In genomic region chr15:79224685-79225084, GRCm38 (mm10) we compare ENCODE assay signal across 8 mouse cellular contexts. TPM values are rescaled to one million over a fixed set of nuclear protein-coding genes. Genes with fewer than 3 reads are reported as not detected.
DNase-seq lines count a peak whose midpoint lies in the region; ATAC-seq and TF ChIP-seq lines count a peak whose summit lies in the region.

No protein-coding gene starts in this region.

- TF ChIP-seq CTCF in gastrocnemius, adult 2 months (IDR thresholded peaks at IDR 0.05) = peak; percentile 94

- H3K9me3 ChIP-seq in intestine, embryonic 14.5 days (ENCODE audit: control insufficient read depth, low read length) = no peaks in the 10 kb centered on the region

- peak overlapping the region; percentile 84 for H3K27ac ChIP-seq in gastrocnemius, adult 2 months
- H3K27ac ChIP-seq in intestine, embryonic 14.5 days (ENCODE audit: low read depth) = no peak overlapping the region

- no peaks in the 10 kb centered on the region for H3K36me3 ChIP-seq in intestine, embryonic 14.5 days (ENCODE audit: control insufficient read depth, insufficient read depth, low read length)

- no peak overlapping the region for H3K4me2 ChIP-seq in intestine, embryonic 14.5 days (ENCODE audit: low read length)

- H3K4me3 ChIP-seq in gastrocnemius, adult 2 months = peak overlapping the region; percentile 65
- H3K4me3 ChIP-seq in intestine, embryonic 14.5 days (ENCODE audit: low read depth, low read length) = no peak overlapping the region

- no peak overlapping the region for H3K9ac ChIP-seq in intestine, embryonic 14.5 days (ENCODE audit: low read length)

- 13% methylated on average over 5 of the region's 5 CpGs for WGBS in intestine, embryonic 14.5 days

- H3K4me1 ChIP-seq in intestine, embryonic 14.5 days (replicated peaks; ENCODE audit: control insufficient read depth, insufficient read depth, low read length) = peaks cover 2% of the 10 kb centered on the region

- intact Hi-C loops in gastrocnemius, adult 2 months (cut with DNase I) = no loop called here
- intact Hi-C loops in left cerebral cortex, postnatal 10 days (cut with DNase I) = no loop called here

- H3K27me3 ChIP-seq in intestine, embryonic 14.5 days (replicated peaks; ENCODE audit: control insufficient read depth, insufficient read depth, low read length) = no peaks in the 10 kb centered on the region

- peak; percentile 50 for ATAC-seq in intestine, embryonic 14.5 days (replicated peaks; ENCODE audit: low FRiP score, low TSS enrichment, low read depth)
- peak; percentile 83 for ATAC-seq in megakaryocyte-erythroid progenitor cell, adult 5-6 weeks (replicated peaks; ENCODE audit: low FRiP score, low TSS enrichment, poor library complexity, severe bottlenecking)

- DNase-seq in T-cell, adult 2 months (ENCODE audit: low spot score) = peak; percentile 74
- peak; percentile 84 to 91 for DNase-seq in cerebellum, postnatal 36 days
- DNase-seq in gastrocnemius, adult 2 months = peak; percentile 86
- DNase-seq in intestine, embryonic 14.5 days (ENCODE audit: low spot score) = peak; percentile 95
- peak; percentile 79 to 81 for DNase-seq in left cerebral cortex, postnatal 10 days (ENCODE audit: extremely low spot score in 1 of 2, low spot score in 2 of 2)
- peak; percentile 66 for DNase-seq in right cerebral cortex, postnatal 25 days
- DNase-seq in urinary bladder, postnatal 36 days (ENCODE audit: low spot score in 2 of 2) = peak; percentile 82 to 83

RNA-seq across cellular contexts. Expression of gene Pick1, which starts 4.3 kb away (rescaled TPM):
- total RNA-seq in gastrocnemius, adult 2 months (2021) = 10 to 100 TPM; 33.6 to 35.0 TPM
- polyA plus RNA-seq in intestine, embryonic 14.5 days (2014; fragmentation: Nextera tagmentation; extraction: Ambion mirVana) = 28.3 and 30.1 TPM in 2 replicates
- total RNA-seq in left cerebral cortex, postnatal 10 days (2021) = 10 to 100 TPM; 53.9 to 59.1 TPM
- 15.8 and 20.9 TPM in 2 replicates for total RNA-seq in megakaryocyte-erythroid progenitor cell, adult 5-6 weeks (2014; fragmentation: Nextera tagmentation)
- total RNA-seq in megakaryocyte-erythroid progenitor cell, adult 5-6 weeks (2017) = 8.9 and 11.4 TPM in 2 replicates

RNA-seq across cellular contexts. Expression of gene Gm49486, which starts 4.5 kb away (rescaled TPM):
- 1 to 10 TPM in 1 of 2 experiments, under 1 TPM in 1; 0.10 to 1.0 TPM for total RNA-seq in gastrocnemius, adult 2 months (2021)
- polyA plus RNA-seq in intestine, embryonic 14.5 days (2014; fragmentation: Nextera tagmentation; extraction: Ambion mirVana) = 0.30 and 0.58 TPM in 2 replicates
- total RNA-seq in left cerebral cortex, postnatal 10 days (2021) = 1 to 10 TPM; 1.3 to 1.8 TPM
- total RNA-seq in megakaryocyte-erythroid progenitor cell, adult 5-6 weeks (2014; fragmentation: Nextera tagmentation) = not detected in 2 replicates
- 0.08 TPM in 1 of 2 replicates, not detected in the other for total RNA-seq in megakaryocyte-erythroid progenitor cell, adult 5-6 weeks (2017)

RNA-seq across cellular contexts. Expression of gene Slc16a8, which starts 29.9 kb away (rescaled TPM):
- under 1 TPM; 0.13 to 0.53 TPM for total RNA-seq in gastrocnemius, adult 2 months (2021)
- 0.13 and 0.19 TPM in 2 replicates for polyA plus RNA-seq in intestine, embryonic 14.5 days (2014; fragmentation: Nextera tagmentation; extraction: Ambion mirVana)
- under 1 TPM in 1 of 2 experiments, not detected in 1; 0.19 TPM for total RNA-seq in left cerebral cortex, postnatal 10 days (2021)
- total RNA-seq in megakaryocyte-erythroid progenitor cell, adult 5-6 weeks (2014; fragmentation: Nextera tagmentation) = not detected in 2 replicates
- not detected in 2 replicates for total RNA-seq in megakaryocyte-erythroid progenitor cell, adult 5-6 weeks (2017)

RNA-seq across cellular contexts. Expression of gene Sox10, which starts 59.6 kb away (rescaled TPM):
- total RNA-seq in gastrocnemius, adult 2 months (2021) = under 1 TPM; 0.71 to 0.81 TPM
- 17.2 TPM in 2 replicates for polyA plus RNA-seq in intestine, embryonic 14.5 days (2014; fragmentation: Nextera tagmentation; extraction: Ambion mirVana)
- total RNA-seq in left cerebral cortex, postnatal 10 days (2021) = 10 to 100 TPM; 22.5 to 27.0 TPM
- total RNA-seq in megakaryocyte-erythroid progenitor cell, adult 5-6 weeks (2014; fragmentation: Nextera tagmentation) = not detected in 2 replicates
- not detected in 2 replicates for total RNA-seq in megakaryocyte-erythroid progenitor cell, adult 5-6 weeks (2017)
